Mouse (Mus musculus): ENCODE results near the gene Derl2. TPM values are rescaled to one million over a fixed set of nuclear protein-coding genes. Genes with fewer than 3 reads are reported as not detected.
A peak's percentile ranks its signal among the peaks of the same experiment; 100 is the strongest.

Derl2 gene
- 100 to 1,000 TPM; 121 to 138 TPM for polyA plus RNA-seq (2017; shearing (Covaris generic))

GRCm38 (mm10) chr11:71019201-71020068, at the start of gene Derl2, which contains the start of gene Mis12:
Derl2 (minus strand) TSS chr11:71019841.
Mis12 (plus strand) TSS chr11:71019611.
- peak; percentile 95 for ATAC-seq

GRCm38 (mm10) chr11:71052554-71052953, 32.9 kb upstream of the Derl2 start:
- no peak for ATAC-seq

GRCm38 (mm10) chr11:71039526-71040298, 20.1 kb upstream of the Derl2 start:
- ATAC-seq: no peak

- ATAC-seq: peak; percentile 56
These were observed 13.6 kb upstream of the Derl2 start, which contains the start of gene 6330403K07Rik for GRCm38 (mm10) chr11:71033163-71033761. 6330403K07Rik (minus strand) TSS chr11:71033513.

- no peak for ATAC-seq
These were observed 13.0 kb upstream of the Derl2 start for GRCm38 (mm10) chr11:71032491-71033162.

GRCm38 (mm10) chr11:71032070-71032469, 12.4 kb upstream of the Derl2 start:
- no peak for ATAC-seq

GRCm38 (mm10) chr11:71029403-71030118, 9.9 kb upstream of the Derl2 start:
- no peak for ATAC-seq

GRCm38 (mm10) chr11:71028280-71028679, 8.6 kb upstream of the Derl2 start:
- no peak for ATAC-seq

- ATAC-seq: no peak
These were observed 1.0 kb downstream of the Derl2 start for GRCm38 (mm10) chr11:71018416-71019200.

GRCm38 (mm10) chr11:71017051-71017450, 2.6 kb downstream of the Derl2 start:
- no peak for ATAC-seq

GRCm38 (mm10) chr11:71012743-71013142, 6.9 kb downstream of the Derl2 start:
- no peak for ATAC-seq

- ATAC-seq: no peak
These were observed 11.3 kb downstream of the Derl2 start for GRCm38 (mm10) chr11:71008321-71008720.

GRCm38 (mm10) chr11:71007831-71008230, 11.8 kb downstream of the Derl2 start:
- no peak for ATAC-seq

GRCm38 (mm10) chr11:71007026-71007425, 12.6 kb downstream of the Derl2 start:
- ATAC-seq: no peak

GRCm38 (mm10) chr11:71005046-71005445, 14.6 kb downstream of the Derl2 start:
- ATAC-seq: no peak

- ATAC-seq: peak; percentile 96
These were observed 15.3 kb downstream of the Derl2 start, which contains the start of gene Dhx33 for GRCm38 (mm10) chr11:71004316-71004773. Dhx33 (minus strand) TSS chr11:71004437.

GRCm38 (mm10) chr11:71003611-71004315, 15.9 kb downstream of the Derl2 start:
- peak; percentile 24 for ATAC-seq

- ATAC-seq: no peak
These were observed 18.5 kb downstream of the Derl2 start for GRCm38 (mm10) chr11:71001167-71001566.

- ATAC-seq: peak; percentile 99
These were observed 36.9 kb downstream of the Derl2 start, which contains the start of gene C1qbp for GRCm38 (mm10) chr11:70982557-70983228. C1qbp (minus strand) TSS chr11:70983026.
